Mouse (Mus musculus) brown adipose tissue, adult 24 weeks (tissue): ENCODE results near the gene 9930111J21Rik1. TPM values are rescaled to one million over a fixed set of nuclear protein-coding genes. Genes with fewer than 3 reads are reported as not detected.
"Not testable (repeated sequence)": the region's sequence is repeated elsewhere in the genome, so short reads cannot be mapped to it uniquely, and the experiment has no call there.

Experiments used
- H3K27ac ChIP-seq: fragments of 200-500 bp; replicated peaks from 2 replicates; pipeline ENCODE4 v1.5.1; 2012; ENCODE audit warnings: low read depth, mild to moderate bottlenecking, low read length
- H3K4me1 ChIP-seq: fragments of 200-500 bp; 2 replicates; pipeline ENCODE4 v1.6.1; 2012; ENCODE audit warnings: low read length, mixed read lengths; ENCODE audit not compliant: control insufficient read depth, insufficient read depth, insufficient read length
- H3K4me3 ChIP-seq: fragments of 200-500 bp; 2 replicates; pipeline ENCODE4 v1.5.1; 2012; ENCODE audit warnings: low read depth, mild to moderate bottlenecking, low read length, moderate library complexity; ENCODE audit not compliant: insufficient read depth
- polyA plus RNA-seq: library from polyadenylated mRNA; stranded (reverse); fragments of >200 nt; gene quantifications from 2 replicates; pipeline ENCODE4 v1.2.4, GENCODE M21; 2012; ENCODE audit not compliant: missing spikeins, insufficient read depth, insufficient read length

The 9930111J21Rik1 gene
- polyA plus RNA-seq, 1 experiment: 1.2 TPM

DNA sequence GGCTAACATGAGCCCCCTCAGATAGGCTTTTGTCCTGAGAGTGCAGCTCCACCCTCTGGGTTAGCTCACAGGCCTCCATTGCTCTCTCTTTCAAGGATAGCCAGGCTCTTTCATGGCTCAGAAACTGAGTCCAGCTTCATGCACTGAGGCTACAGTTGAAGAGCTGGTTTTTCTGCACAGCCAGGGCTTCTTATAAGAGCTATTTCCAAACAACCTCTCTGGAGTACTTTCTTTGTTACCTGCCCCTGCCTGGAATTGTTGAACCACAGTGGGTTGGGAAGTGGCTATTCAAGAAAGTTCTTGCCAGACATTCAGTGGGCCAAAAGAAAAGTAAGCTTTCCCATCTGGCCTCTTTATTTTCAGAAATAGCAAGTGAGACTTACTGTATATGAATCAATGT is 39.9 kb downstream of the 9930111J21Rik1 start:
- H3K27ac ChIP-seq, H3K4me3 ChIP-seq, H3K4me1 ChIP-seq: not testable (repeated sequence)

DNA sequence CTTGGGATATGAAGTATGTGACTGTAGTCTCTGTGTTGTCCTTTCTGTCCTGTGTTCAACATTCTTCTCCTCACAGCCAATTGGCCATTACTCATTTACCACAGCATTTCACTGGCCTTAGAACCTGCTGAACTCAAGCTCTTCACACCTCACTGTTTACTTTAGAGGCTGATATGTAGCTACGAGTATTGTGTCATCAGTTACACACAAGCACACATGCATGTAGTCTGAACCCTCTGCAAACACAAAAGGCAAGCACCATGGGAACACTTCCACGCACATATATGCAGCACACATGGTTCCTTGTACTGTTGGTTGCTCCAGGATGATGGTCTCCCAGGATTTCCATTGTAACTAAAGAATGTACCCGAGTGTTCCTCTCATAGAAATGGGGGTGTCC is 43.9 kb downstream of the 9930111J21Rik1 start:
- H3K4me1 ChIP-seq, H3K4me3 ChIP-seq, H3K27ac ChIP-seq: not testable (repeated sequence)

DNA sequence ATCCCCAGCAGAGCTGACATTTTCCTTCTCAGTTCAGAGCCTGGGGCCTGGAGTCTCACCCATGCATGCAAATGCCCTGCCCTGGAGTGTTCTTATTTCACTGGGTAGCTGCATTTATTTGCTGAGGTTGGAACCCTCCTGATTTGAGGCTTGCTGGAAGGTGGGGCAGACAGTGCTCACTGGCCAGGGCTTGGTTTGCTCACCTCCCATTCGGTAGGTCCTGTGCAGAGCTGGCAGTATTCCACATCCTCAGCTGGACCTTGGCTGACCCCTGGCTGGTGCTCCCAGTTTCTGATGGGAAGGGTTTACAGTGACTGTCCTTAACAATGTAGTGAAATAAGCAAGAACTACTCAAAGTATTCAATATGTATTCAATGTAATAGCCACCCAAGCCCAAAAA is 45.3 kb downstream of the 9930111J21Rik1 start:
- H3K4me3 ChIP-seq, H3K4me1 ChIP-seq, H3K27ac ChIP-seq: not testable (repeated sequence)

DNA sequence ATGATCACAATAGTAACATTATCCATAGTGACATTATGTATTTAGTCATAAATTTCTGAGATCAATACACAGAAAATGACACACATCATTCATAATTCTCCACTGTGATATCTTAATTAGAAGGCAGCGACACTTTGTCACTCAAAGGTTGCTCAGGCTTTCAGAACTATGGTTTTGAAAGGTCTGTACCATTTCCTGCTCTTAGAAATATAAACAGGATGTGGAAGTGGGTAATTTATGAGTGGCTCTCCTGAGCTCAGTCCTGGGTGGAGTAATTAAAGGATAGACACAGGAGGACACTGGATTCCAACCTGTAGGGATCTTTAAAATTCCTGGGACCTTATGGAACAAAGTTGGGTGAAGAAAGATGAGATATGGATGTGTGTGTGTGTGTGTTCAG is 45.8 kb downstream of the 9930111J21Rik1 start:
- not testable (repeated sequence) for H3K4me3 ChIP-seq, H3K27ac ChIP-seq, H3K4me1 ChIP-seq

DNA sequence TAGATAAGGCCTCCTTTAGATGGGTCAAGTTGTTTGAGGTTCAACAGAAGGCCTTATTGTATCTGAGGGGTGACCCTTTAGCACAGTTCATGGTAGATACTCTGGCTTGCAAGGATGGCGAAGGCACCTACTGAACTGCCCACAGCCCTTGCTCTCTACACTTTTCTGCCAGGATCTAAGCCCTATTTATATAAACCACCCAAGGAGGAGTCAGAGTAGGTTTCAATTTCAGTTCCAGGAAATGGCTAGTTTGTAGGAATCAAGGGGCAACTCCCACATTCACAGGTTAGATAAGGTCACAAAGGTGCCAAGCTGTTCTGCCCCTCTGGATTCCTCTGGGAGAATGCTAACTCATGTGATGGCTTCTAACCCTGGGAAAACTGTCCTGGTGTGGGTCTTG is 51.1 kb downstream of the 9930111J21Rik1 start:
- not testable (repeated sequence) for H3K27ac ChIP-seq, H3K4me1 ChIP-seq, H3K4me3 ChIP-seq

DNA sequence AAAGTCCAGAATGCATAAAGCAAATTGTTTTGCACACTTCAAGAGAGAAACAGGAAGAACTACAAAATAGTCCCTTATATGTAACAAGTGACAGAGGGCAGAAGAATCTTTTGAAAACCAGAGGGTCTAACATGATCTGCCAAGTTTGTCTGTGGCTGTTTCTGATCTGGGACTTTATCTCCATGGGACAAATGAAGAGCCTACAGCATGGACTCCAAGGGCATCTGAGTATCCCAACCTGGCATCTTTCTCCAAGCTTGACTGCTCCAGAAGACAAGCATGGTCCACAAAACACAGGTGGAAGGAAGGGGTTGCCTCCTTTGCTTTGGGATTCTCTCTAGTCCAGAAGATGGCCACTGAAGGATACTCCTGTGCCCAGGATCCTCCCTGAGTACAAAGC is 52.8 kb downstream of the 9930111J21Rik1 start:
- not testable (repeated sequence) for H3K4me3 ChIP-seq, H3K4me1 ChIP-seq
- peak overlapping the region; percentile 60; the same call in 1 of the 2 replicates for H3K27ac ChIP-seq

DNA sequence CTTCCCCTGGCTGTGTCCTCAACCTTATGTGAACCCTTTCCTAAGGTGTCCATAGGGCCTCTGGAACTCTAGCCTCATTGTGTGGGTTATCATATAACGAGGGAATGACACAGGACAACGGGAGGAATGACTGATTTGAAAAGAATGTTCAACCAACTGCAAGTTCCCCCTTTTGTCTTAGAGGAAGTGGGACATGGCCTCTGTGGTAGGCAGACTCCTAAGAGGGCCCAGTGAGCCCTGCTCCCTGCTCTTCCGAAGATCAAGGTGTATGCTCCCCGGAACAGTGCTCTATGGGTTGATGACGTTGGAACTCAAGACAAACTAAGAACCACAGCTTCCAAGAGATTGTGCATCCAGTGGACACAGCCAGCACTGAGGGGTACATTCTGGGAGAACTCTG is 55.4 kb downstream of the 9930111J21Rik1 start:
- H3K4me1 ChIP-seq, H3K4me3 ChIP-seq, H3K27ac ChIP-seq: not testable (repeated sequence)

DNA sequence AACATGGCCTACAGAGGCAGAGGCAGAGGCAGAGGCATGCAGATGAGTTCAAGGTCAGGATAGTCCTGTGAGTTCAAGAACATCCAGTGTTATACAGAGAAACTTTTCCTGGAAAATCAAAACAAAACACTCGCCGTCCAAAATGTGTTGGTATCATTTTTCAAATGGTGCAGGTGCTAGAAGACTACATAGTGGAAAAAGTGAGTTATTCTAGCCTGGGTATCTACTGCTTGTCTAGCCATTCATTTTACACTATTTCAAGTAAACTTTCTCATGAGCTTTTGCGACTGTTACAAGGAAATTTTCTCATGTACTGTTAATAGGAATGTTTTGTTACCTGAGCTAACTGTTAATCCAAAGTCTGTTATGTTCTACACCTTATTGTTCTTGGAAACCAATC is 60.8 kb downstream of the 9930111J21Rik1 start:
- Histone ChIP-seq H3K27ac (no peak overlapping the region), H3K4me3 (no peak overlapping the region)

DNA sequence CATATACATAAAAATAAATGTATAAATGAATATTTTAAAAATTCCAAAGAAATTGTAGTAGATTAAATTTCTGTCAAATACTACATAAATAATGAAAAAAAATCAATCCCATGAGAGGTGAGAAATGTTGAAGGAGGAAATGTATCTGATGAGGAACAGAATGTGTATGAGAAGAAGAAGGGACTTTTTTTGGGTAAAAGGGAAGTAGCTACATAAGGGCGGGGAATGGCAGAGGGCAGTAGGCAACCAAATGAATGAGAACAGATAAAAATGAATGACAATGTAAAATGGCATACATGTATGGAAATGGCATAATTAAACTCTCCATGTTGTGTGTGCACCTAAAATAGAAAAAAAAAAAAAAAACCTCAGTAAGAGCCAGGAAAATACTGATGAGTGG is 65.6 kb downstream of the 9930111J21Rik1 start:
- no peaks in the 10 kb centered on the region for H3K4me1 ChIP-seq
- H3K27ac ChIP-seq: no peak overlapping the region
- no peak overlapping the region for H3K4me3 ChIP-seq

More for the DNA sequence above, 60.8 kb downstream of the 9930111J21Rik1 start:
- no peaks in the 10 kb centered on the region for H3K4me1 ChIP-seq

DNA sequence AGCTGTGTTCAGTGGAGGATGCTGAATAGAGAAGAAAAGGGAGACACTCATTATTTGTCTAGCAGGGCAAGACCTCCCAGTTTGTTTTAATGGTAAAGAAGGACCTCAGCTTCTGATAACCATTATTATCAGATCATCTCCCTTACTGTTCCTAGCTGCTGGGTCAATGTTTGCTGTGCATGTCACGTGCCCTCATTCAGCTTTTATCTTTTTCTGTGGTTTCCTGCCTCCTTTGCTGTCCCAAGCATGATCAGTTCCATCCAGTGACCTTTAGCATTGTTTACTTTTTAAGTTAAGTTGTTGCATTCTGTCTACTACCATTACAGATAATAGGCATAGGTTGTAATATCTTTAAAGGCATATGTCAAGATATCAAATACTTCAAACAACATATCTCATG is 70.7 kb downstream of the 9930111J21Rik1 start:
- Histone ChIP-seq H3K27ac (no peak overlapping the region), H3K4me3 (no peak overlapping the region)

DNA sequence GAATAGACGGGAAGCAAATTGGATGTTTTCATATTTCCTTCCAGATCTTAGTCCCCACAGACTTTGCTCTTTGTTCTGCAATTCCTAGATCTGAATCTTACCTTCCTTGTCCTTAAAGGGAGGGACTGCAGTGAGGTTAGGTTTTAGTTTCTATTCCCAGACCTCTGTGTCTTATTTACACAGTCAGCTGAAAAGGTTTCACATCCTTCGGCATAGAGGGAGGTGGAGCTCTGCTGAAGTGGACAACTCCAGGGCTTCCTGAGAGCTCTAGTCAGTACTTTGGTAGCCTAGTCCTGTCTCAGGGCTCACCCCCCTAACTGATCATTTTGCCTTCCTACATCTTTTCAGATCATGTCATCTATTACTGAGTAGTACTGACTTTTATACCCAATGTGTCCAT is 77.2 kb downstream of the 9930111J21Rik1 start, which contains the start of gene Gm5431:
Gm5431 (minus strand) TSS at position 194 of the 400 bp plus-strand sequence.
- Histone ChIP-seq H3K27ac (peak within 1 kb of the TSS; percentile 57; the same call in 1 of the 2 replicates), H3K4me3 (no peak within 1 kb of the TSS)

More for the DNA sequence above, 70.7 kb downstream of the 9930111J21Rik1 start:
- no peaks in the 10 kb centered on the region for H3K4me1 ChIP-seq

DNA sequence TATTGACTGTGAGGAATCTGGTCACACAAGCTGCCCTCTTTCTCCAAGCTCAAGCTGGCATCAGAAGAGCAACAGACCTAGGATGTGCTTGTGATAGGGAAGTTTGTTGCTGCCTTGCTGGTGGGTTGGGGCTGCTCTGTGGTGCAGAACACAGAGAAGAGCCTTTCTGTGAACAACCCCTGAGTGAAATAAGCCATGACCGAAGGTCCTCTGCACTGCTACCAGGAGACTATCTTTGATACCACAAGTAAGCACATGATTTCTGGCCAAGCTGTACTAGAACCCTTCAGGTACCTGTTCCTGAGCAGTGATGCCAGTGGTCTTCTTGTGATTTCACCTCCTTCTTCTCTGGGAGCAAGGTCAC is 77.6 kb downstream of the 9930111J21Rik1 start:
- H3K27ac ChIP-seq: peak overlapping the region; percentile 57; the same call in 1 of the 2 replicates
- H3K4me1 ChIP-seq, H3K4me3 ChIP-seq: not testable (repeated sequence)

More for the DNA sequence above, 77.2 kb downstream of the 9930111J21Rik1 start, which contains the start of gene Gm5431:
- no peaks in the 10 kb centered on the region for H3K4me1 ChIP-seq

DNA sequence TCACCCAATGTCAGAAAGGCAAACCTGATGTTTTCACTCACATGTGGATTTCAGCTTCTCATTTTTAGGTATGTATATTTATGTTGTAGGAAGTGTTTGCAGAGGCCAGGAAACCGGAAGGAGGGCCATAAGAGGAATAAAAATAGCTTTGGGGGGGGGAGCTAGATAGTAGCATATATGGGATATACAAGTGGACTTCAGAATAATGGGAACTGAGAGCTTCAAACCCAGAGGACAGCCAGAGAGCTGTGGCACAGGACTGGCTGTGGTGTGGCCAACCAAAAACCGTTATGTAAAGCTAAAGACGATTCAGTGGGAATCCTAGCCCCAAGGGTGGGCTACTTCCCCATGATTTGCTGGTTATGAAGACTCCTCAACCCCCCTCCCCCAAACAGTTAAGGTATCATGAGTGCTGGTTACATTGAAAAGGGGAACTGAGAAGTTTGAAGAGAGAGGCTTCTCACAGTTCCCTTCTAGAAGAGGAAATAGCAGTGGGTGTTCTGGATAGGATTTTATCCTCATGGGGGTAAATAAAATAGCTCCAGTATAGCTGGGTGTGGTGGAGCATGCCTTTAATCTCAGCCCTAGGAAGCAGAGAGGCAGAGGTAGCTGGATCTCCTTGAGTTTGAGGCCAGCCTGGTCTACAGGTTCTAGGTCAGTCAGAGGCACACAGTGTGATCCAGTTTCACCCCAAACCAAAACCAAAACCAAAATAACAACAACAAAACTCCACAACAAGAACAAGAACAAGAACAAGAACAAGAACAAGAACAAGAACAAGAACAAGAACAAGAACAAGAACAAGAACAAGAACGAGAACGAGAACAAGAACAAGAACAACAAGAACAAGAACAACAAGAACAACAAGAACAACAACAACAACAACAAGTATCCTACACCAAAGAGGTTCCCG is 78.3 kb downstream of the 9930111J21Rik1 start:
- not testable (repeated sequence) for H3K4me1 ChIP-seq, H3K4me3 ChIP-seq
- H3K27ac ChIP-seq: peak overlapping the region; percentile 57; the same call in 1 of the 2 replicates

DNA sequence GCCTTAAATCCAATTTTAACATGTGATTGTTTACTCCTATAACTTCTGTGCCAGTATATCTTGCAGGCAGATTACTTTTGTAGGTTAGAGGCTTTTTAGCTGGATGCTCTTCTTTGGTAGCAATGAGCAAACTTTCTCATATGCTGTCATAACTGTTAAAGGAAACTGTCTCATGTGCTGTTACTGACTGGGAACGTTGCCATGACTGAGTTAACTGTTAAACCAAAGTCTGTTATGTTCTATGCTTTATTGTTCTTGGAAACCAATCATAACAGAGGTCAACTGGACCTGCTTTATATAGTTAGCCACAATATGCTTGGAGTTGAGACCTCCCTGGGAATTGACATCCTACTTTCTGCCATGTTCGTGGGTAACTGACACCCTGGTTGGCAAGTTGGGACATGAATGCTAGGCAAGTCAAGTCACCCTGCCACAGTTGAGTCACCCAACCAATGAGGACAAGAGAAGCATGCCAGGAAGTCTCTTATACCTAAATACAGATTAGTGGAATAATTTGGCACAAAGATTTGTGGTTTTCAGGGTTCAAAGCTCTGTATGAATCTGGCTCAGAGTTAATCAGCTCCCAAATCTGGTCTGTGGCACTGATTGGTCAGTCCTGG is 80.3 kb downstream of the 9930111J21Rik1 start:
- Histone ChIP-seq H3K27ac (no peak overlapping the region), H3K4me1 (no peaks in the 10 kb centered on the region), H3K4me3 (no peak overlapping the region)
